Mouse (Mus musculus) spleen, adult 18-20 months (tissue): ENCODE results near the gene Acsl4.

Source experiments
- DNase-seq, 2 experiments: peaks; one replicate each; pipeline ENCODE4 v3.0.0; 2022; ENCODE audit warnings: mixed read lengths in 2 of 2

Acsl4 gene

DNA sequence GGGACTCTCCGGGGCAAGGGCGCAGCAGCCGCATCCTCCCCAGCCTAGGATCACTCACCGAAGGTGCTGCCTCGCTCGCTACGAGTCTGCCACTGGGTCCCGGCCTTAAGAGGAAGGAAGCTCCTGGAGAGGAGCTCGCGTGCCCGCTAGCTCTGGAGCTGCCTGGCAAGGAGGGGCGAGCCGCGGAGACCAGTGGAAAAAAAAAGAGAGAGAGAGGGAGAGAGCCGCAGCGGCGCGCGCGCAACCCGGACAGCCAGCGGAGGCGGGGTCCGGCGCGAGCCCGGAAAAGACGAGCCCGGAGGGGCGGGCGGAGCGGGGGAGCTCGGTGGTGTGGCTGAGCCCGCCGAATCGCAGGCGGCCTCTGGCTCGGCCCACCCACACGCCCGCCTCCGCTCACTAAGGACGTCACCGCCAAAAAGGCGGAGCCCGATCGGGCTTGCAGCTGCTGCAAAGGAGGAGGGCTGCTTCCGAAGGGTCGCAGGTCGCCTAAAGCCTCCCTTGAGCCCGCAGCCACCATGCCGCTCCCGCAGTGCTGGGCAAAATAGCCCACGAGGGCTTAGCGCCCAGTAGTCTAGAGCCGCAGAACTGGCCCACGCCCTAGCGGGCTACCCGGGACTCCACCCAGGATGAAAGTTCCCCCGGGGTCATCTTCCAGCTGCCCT is at the start of gene Acsl4:
TSS of gene Acsl4 (minus strand) at position 289 of the 662 bp plus-strand sequence.
- peak; percentile 82 to 85 for DNase-seq

DNA sequence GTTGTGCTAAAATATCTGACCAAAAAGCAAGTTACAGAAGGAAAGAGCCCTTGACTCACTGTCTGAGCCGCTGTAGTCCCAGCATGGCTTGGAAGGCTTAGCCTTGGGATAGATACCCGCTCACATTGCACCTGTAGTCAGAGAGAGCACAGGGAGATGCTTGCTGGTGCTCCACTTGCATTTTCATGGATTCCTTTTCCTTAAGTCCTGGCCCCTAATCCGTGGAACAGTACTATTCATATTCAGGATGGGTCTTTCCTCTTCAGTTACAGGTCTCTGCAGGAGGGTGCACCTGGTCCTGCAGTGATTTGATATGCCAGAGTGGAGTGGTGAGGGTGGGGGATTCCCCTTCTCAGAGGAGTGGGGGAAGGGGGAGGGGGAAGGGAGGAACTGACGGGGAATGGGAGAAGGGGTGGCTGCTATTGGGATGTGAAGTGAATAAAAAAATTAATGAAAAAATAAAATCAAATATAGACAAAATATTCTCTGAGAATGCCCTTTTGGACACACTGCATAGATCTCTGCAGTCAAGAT is 47.7 kb upstream of the Acsl4 start:
- DNase-seq = no peak

DNA sequence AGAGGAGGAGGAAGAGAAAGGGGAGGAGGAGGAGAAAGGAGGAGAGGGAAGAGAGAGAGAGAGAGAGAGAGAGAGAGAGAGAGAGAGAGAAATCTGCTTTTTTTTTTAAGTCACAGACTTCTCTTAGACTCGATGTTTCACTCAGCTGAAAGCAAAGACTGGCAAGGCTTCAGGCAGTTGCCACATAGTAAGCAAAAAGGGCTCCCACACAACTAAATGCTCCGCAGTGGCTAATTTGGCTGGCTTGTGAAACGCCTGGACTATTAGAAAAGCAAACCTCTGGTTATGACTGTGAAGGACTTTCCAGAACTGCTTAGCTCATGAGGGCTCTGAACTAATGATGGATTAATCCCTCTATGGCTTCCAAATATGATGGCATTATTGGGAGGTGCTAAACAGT is 42.5 kb upstream of the Acsl4 start:
- no peak for DNase-seq

DNA sequence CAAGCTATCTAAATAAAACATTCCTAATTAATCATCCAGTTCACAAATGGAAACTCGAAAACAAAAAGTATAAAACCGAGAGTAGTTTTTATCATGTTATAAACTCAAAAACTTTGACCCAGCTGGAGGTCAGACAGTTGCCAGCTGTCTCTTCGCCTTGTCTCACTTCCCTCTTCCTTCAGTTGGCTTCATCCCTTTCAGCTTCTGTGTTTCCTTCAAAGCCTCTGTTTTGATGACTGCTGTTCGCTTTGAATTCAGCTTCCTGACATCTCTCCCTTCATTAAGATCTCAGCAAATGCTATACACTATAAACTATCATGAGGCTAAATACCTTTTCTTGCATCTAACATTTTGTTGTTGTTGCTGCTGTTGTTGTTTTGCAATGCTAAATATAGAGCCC is 36.8 kb upstream of the Acsl4 start:
- DNase-seq = no peak

DNA sequence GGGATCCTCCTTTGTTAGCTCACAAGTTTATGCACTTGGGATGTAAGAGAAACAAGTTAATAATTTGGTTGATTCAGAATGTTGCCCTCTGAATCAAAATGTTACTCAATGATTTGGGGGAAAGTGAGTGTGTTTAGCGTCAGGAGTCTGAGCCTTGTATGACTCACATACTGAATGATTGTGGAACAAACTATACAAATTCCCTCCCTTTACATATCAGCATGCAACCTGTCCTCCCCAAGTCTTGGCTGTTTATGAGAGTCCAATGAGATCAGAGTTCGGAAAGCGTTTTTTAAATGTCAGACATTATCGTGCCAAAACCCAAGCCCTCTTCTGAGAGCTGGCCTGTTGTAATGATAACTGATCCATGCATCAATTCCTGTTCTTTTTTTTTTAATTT is 36.3 kb upstream of the Acsl4 start:
- no peak for DNase-seq

DNA sequence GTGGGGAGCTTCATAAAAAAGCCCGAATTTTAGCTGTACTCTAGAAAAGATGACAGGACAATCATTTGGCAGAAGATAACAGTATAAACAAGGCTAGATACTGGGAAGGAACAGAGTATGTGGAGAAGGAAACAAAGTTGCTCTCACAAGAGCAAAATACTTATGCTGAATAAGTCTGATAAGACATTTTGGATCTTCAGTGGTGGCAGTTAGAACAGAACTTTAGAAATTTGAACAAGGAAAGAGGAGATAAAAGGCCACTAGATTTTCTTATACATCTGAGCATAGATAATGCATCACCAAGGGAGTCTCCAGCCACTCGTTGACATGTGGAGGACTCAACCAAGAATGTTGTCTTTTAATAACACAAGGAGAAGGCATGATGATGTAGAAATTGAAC is 23.5 kb upstream of the Acsl4 start:
- DNase-seq = no peak

DNA sequence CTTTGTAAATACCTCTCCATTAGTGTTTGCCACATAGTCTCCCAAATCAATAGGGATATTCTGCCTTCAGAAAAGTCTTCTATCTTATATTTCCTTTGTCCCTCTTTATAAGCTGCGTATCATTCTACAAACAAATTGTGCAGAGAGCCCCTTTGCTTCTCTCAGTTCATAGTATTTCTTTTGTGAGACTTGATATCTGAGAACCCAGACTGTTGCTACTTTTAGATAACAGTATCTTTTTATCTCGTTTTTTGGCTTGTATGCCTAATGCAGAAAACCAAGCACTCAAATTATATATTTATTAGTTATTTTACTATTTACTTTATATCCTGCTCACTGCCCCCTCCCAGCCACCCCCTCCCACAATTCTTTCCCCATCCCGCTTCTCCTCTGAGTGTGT is 19.7 kb upstream of the Acsl4 start:
- DNase-seq = no peak

DNA sequence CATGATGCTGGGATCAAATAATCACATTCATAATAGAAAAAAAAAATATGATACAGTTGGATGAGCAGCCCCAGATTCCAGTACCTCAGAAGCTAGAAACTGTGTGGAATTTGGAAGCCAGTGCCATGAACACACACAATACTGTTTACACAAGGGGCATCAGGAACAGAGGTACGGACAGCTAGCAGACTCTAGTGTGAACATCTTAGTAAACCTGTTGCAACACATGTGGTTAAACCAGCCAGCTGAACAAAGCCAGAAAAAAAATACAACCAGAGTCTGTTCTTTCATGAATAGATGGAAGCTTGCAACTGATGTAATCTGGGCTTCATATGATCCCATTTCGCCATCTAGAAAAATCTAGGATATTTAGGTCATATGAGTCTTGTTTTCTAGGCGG is 19.0 kb upstream of the Acsl4 start:
- no peak for DNase-seq

DNA sequence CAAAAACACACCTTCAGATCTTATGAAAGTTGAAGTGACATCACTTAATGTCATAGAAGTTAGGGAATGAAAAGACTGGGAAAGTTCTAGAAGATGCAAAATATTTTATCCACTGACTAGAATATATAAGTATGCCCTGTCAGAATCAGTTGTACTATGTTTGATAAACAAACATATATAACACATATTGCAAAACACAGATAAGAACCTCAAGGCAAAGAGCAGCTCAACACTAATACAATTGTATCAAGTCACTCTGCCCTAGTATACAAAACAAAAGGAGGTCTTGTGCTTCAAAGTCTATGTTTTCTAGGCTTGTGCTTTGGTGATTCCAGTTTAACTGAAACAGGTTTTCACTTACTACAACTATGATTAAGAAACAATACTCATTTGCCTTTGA is 12.8 kb upstream of the Acsl4 start:
- DNase-seq = no peak

DNA sequence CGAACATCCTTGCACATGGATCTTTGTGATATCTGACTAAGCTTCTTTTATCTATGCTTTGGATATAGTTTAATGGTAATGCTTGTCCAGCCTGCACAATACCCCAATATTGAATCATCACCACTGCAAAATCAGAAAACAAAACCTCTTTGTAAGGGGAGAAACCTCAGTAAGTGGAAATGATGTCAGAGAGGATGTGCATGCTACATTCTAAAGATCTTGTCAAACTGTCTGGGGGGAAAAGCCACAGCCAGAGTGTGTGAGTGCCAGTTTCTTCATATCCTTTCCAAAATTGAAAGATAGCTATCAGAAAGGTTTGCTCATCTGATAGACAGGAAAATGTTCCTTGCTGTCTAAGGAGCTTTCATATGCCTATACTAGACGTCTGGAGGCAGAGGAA is 8.3 kb upstream of the Acsl4 start:
- DNase-seq = no peak

DNA sequence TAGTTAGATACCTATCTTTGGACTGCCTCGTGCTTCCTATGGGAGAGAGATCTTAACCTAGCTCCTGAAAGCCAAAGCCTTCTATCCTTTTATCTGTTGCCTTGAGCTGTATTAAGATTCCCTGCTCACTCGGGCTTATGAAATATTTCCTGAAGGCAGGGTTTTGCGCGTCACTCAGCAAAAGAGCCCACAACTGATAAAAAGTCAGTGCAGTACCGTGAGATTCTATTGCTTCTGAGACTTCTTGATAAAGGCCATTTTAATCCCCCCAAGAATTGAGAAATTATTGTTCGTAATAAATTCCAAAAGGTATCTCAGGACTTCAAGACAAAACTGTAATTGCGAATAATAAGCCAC is 552 bp upstream of the Acsl4 start:
- no peak for DNase-seq

DNA sequence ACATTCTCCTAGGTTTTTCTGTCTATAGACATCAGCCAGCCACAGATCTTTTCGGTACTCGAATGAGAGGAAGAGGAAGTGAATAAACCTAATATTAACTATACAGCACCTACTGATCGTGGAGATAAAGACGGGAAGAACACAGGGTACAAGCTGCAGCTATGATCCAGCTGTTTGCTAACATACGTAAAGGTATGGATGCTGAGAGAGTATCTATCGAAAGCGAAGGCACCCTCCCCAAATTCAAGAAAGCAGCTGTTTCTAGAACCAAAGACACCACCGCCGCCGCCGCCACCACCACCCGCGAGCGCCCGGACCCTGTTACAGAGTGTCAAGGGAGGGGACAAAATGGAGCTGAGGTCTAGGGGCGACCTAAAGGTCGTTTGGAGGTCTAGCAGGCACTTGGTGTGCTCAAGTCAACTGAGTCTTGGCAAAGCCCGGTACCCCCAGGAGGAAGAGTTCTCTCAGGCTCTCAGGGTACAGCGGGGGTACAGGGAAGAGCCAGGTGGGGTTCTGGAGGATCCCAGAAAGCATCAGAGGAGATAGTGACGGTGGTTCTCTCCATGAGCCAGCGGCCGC is 665 bp downstream of the Acsl4 start:
- peak; percentile 8 to 22 for DNase-seq

DNA sequence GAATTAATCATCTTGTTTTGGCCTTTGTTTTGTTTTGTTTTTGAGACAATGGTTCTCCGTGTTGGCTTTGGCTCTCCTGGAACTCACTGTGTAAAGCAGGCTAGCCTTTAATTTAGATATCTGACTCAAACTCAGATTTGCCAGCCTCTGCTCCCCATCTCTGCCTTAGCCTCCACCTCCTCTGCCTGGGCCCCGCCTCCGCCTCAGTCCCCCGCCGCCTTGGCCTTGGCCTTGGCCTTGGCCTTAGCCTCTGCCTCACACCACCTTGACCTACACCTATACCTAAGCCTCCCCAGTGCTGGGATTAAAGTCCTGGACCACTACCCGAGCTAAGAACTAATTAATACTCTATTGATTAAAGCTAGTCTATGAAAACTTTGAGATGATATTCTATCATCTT is 2.2 kb downstream of the Acsl4 start:
- DNase-seq = no peak

DNA sequence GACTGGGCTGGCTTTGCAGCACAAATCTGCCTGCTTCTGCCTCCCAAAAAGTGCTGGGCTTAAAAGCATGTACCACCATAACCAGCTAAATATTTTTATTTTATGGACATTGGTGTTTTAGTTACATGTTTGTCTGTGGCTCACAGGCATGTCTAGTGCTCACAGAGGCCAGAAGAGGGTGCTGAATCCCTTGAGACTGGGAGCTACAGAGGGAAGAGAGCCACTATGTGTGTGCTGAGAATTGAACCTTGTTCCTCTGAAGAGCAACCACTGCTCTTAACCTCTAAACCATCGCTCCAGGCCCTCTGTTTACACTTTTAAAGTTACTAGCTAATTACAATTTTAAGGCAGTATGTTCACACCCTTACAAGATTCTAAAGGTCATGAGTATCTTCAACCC is 2.7 kb downstream of the Acsl4 start:
- DNase-seq = no peak

DNA sequence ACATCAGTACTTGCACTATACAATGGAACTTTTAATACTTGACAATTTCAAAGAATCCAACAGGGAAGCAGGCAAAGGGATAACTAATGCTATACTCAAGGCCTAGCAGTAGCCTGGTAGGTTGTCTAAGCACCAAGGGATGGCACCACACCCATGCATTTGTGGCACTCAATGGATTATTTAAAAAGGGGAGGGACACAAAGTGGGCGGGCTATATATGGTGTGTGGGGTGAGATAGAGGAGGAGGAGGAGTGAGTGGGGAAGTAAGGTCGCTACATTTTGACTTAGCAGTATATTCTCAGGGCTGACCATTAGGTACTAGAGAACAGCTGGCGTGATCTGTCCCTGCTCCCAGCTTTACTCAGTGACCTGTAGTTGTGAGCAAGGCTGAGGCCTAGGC is 5.4 kb downstream of the Acsl4 start:
- no peak for DNase-seq

DNA sequence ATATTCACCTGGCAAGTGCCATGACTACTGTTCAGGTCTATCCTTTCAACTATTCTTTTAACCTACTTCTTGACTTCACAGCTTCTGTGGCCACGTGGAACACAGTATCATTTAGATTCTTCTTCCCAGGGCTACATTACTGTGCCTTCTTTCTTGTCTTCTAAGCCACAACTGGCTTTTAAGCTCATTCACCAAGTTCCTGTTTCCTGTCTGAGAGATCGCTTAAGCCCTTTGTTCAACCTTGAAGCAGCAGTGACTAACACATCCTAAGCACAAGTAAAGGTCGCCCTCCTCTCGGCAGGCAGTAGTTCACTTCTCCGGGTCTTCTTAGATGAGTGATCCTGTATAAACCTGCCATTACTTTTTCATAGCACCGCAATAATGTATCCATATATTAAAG is 10.4 kb downstream of the Acsl4 start:
- no peak for DNase-seq

DNA sequence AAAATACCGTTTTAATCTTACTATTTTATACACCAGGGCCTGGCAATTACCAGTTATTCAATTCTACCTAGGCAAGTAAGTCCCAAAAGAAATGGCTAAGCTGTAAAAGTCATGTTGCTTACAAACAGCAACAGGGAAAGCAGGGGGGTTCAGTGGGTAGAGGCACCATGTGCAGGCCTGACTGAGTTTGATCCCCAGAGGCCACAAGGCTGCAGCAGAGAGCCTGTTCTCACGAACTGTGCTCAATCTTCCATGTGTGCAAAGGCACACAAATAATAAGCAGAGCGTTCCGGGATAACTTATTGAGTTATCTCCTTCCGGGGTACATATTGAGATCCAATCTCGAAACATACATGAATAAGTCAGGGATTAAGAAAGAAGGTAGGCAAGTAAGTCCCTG is 12.3 kb downstream of the Acsl4 start:
- no peak for DNase-seq

DNA sequence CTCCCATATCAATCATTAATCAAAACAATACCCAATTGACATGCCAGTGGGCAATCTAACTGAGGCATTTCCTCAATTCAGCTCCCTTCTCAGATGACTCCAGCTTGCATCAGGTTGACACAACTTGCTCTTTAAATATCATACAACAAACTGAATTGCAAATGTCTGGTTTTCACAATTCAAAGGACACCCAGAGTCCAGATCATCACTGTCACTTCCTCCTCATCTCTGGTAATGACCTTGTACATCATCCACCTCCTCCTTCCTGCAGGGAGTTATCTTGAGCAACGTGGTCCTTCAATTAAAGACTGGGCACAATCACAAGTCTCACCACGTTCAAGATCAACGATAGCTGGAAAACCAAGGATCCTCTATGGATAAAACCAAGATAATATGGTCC is 13.0 kb downstream of the Acsl4 start:
- DNase-seq = no peak

DNA sequence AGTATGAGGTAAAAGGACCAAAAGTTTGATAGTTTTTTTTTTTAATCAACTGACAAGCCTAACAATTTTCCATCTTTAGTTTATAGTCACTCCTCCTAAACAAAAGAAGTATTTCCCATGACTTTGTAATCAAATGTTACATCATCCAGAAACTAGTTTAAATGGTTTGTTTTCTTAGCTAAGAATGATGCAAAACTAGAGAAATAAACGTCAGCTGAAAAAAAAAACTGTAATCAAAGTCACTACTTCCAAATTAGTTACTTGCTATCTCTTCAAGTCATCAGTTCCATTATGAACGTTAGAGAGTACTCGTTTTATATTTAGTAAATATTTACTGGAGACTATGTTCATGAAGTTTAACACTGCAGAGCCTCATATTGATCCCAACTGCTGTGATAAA is 13.6 kb downstream of the Acsl4 start:
- DNase-seq = no peak

DNA sequence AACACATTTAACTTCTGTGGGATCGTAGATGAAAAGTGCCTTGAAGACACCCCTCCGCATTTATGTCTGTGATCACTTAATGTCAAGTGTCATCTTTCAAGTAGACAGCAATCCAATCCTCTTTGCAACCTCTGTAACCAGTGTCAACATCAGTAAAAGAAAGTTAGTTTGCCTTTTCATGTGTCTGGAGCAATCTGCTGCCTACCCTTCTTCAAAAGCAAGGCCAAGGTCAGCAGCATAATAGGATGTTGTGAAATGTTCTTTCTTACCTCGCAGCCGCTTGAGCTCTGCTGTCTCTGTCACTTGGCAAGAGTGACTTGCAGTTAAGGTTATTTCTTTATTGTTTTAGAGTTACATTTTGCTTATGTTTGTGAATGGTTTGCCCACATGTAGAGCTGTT is 14.8 kb downstream of the Acsl4 start:
- no peak for DNase-seq

DNA sequence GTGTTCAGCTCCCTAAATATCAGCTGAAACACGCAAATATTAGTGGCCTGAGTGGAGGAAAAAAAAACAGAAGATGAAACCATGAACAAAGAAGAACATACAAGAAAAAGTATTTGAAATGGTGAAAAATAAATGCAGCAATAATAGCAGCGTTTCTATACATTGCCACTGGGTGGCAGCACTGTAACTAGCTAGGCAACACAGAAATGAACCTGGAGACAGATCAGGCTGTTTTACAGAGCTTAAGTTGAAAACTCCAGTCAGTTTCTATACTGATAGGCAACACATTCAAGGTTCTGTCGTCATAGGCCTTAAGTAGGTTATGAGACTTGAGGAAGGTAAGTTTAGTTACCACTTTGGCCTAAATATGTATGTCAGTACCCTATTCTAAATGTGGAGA is 17.9 kb downstream of the Acsl4 start:
- peak in 1 of 2 experiments; percentile 37 for DNase-seq

DNA sequence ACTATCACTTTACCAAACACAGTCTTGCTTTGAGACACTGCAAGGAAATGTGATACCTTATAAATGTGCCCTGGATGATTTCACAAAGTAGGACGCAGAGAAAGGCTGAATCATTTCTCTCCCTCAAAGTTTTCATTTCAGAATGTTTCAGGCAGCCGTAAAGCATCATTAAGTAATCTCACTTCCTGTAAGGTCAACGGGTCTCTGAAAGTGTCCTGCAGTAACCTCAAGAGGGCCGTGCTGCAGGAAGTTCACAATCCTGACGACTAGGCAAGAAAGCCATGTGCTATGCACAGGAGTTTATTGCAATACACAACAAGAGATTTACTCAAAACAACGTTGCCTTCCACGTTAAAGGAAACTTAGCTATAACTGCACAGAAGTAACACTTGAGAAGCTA is 20.4 kb downstream of the Acsl4 start:
- no peak for DNase-seq

DNA sequence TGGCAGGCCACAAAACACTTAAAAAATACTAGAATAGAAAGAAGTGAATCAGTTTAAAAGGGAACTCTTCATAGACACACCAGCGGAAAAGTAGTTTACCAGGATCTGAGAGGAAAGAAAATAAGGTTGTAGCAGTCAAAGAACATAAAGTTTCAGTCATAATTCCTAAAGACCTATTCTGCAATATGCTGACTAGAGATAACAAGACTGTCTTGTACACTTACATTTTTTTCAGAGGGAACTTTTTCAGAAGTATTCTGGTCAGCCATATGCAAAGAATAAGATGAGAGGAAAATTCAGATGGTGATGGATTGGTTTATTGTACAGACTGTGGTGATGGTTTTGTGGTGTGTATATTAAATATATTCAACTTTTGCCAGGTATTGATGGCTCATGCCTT is 26.5 kb downstream of the Acsl4 start:
- no peak for DNase-seq

DNA sequence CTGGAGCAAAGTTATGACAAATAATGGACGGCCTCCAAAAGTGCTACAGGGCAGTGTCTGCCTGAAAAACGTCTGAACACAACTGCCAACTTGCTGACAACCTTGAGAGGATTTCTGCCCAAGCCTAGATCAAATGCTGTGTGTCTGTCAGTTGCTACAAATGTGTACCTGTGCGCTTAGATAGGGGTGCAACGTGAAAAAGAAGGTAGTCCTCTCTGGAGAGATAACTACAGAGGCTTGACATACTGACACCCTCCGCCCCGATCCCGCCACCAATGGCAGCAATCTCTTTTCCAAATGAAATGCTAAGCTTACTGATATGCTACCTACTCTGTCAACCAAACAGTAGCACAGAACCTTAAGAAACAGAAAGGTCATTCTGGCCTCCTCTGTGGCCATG is 31.3 kb downstream of the Acsl4 start:
- no peak for DNase-seq

DNA sequence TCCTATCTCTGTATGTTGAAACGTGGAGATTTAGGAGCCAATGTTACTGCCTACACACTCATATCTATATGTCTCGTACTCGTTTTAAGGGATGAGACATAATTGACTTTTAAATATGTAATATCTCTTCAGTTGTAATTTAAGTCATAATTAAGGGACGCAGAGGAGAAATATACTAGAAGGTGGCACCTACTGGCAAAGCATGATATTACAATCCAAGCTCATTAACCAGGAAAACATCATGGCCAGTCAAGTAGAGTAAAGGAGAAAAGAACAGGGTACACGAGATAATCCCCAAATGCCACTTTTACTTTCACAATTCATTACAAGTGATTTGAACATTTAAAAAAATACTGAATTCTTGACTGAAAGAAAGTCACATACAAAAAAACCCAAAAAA is 31.9 kb downstream of the Acsl4 start:
- DNase-seq = no peak
